ENCODE assay signal across 23 mouse cellular contexts in genomic region chr7:54599776-54600175, GRCm38 (mm10).
DNase-seq lines count a peak whose midpoint lies in the region; ATAC-seq and TF ChIP-seq lines count a peak whose summit lies in the region.
"Had no signal": no experiment of that assay in that cellular context is flagged by ENCODE, and none has a peak within 500 bp of the region (broad histone marks: within the 10 kb centered on the region; RNA-seq: fewer than 3 reads in every experiment).

No protein-coding gene starts in this region.

- H3K27ac ChIP-seq in forebrain, embryonic 15.5 days (replicated peaks): no peak overlapping the region
- H3K27ac ChIP-seq in forebrain, embryonic 10.5 days: no peak overlapping the region
- H3K27ac ChIP-seq in kidney, adult 2 months (ENCODE audit: insufficient read depth, low read depth, low read length): no peak overlapping the region
- H3K27ac ChIP-seq: embryonic facial prominence, embryonic 15.5 days; forebrain, embryonic 12.5 days; gastrocnemius, adult 2 months; hindbrain, embryonic 12.5 days; hindbrain, embryonic 15.5 days had no signal

- no peak overlapping the region for H3K4me2 ChIP-seq in forebrain, embryonic 15.5 days (replicated peaks)
- H3K4me2 ChIP-seq: embryonic facial prominence, embryonic 15.5 days; forebrain, embryonic 12.5 days; heart, embryonic 11.5 days; hindbrain, embryonic 12.5 days; hindbrain, embryonic 15.5 days had no signal

- ATAC-seq in forebrain, embryonic 15.5 days (replicated peaks): 0 out of 2 replicates have a peak, but pooled peaks have one; percentile 6
- ATAC-seq: CD4-positive, CD25-positive, alpha-beta regulatory T cell, adult 4 months; intestine, postnatal 0 days had no signal

- H3K27me3 ChIP-seq in forebrain, embryonic 15.5 days: no peaks in the 10 kb centered on the region
- no peaks in the 10 kb centered on the region for H3K27me3 ChIP-seq in forebrain, embryonic 10.5 days (ENCODE audit: poor library complexity, severe bottlenecking)
- no peaks in the 10 kb centered on the region for H3K27me3 ChIP-seq in kidney, adult 2 months (replicated peaks; ENCODE audit: control insufficient read depth, insufficient read depth, low read length)
- H3K27me3 ChIP-seq: embryonic facial prominence, embryonic 15.5 days; forebrain, embryonic 12.5 days; hindbrain, embryonic 12.5 days; hindbrain, embryonic 15.5 days had no signal

- TF ChIP-seq CTCF in kidney, adult 2 months (conservative IDR thresholded peaks at IDR 0.05; ENCODE audit: insufficient read depth, insufficient read length, low read depth, low read length): no peak

- no peak overlapping the region for H3K4me3 ChIP-seq in forebrain, embryonic 15.5 days
- no peak overlapping the region for H3K4me3 ChIP-seq in forebrain, embryonic 10.5 days
- H3K4me3 ChIP-seq in kidney, adult 2 months (ENCODE audit: insufficient read depth, low read depth, low read length): no peak overlapping the region
- H3K4me3 ChIP-seq: embryonic facial prominence, embryonic 15.5 days; forebrain, embryonic 12.5 days; gastrocnemius, adult 2 months; hindbrain, embryonic 12.5 days; hindbrain, embryonic 15.5 days had no signal

- 61% methylated on average over 1 of the region's 1 CpGs for WGBS in forebrain, embryonic 15.5 days
- 99% methylated on average over 1 of the region's 1 CpGs for WGBS in forebrain, embryonic 10.5 days
- WGBS in kidney, adult 2 months: 83% methylated on average over 1 of the region's 1 CpGs

- TF ChIP-seq POLR2A in kidney, adult 2 months (IDR thresholded peaks at IDR 0.05; ENCODE audit: low read depth, low read length): no peak

- no peak for DNase-seq in forebrain, embryonic 10.5 days (ENCODE audit: extremely low spot score, low spot score)
- DNase-seq in retina, postnatal 1 day: peak; percentile 15
- no peak for DNase-seq in retina, embryonic 14.5 days (ENCODE audit: low spot score)
- DNase-seq in brain, embryonic 18.5 days (ENCODE audit: low read depth, low spot score): peak; percentile 14
- DNase-seq in kidney, adult 2 months: no peak
- DNase-seq: adrenal gland, adult 8-10 months; adrenal gland, postnatal 25 days; cerebellum, adult 11-12 months; cerebellum, adult 8-10 months; cerebellum, postnatal 10 days; cerebellum, postnatal 36 days; embryo, embryonic 11 days; gastrocnemius, adult 2 months; gastrocnemius, postnatal 14 days; heart, adult 11 months had no signal

- H3K9ac ChIP-seq in forebrain, embryonic 15.5 days (replicated peaks): no peak overlapping the region
- H3K9ac ChIP-seq: embryonic facial prominence, embryonic 15.5 days; forebrain, embryonic 12.5 days; hindbrain, embryonic 12.5 days; hindbrain, embryonic 15.5 days had no signal

- no peaks in the 10 kb centered on the region for H3K36me3 ChIP-seq in forebrain, embryonic 15.5 days
- no peaks in the 10 kb centered on the region for H3K36me3 ChIP-seq in forebrain, embryonic 10.5 days (replicated peaks)
- H3K36me3 ChIP-seq in kidney, adult 2 months (ENCODE audit: control insufficient read depth, insufficient read depth, low read length): no peaks in the 10 kb centered on the region
- H3K36me3 ChIP-seq: embryonic facial prominence, embryonic 15.5 days; forebrain, embryonic 12.5 days; hindbrain, embryonic 12.5 days; hindbrain, embryonic 15.5 days had no signal

- no peaks in the 10 kb centered on the region for H3K4me1 ChIP-seq in forebrain, embryonic 15.5 days
- H3K4me1 ChIP-seq in forebrain, embryonic 10.5 days: no peaks in the 10 kb centered on the region
- no peaks in the 10 kb centered on the region for H3K4me1 ChIP-seq in kidney, adult 2 months (ENCODE audit: control insufficient read depth, insufficient read depth, low read length)
- H3K4me1 ChIP-seq: embryonic facial prominence, embryonic 15.5 days; forebrain, embryonic 12.5 days; hindbrain, embryonic 12.5 days; hindbrain, embryonic 15.5 days had no signal

- no peaks in the 10 kb centered on the region for H3K9me3 ChIP-seq in forebrain, embryonic 15.5 days
- H3K9me3 ChIP-seq in forebrain, embryonic 10.5 days: no peaks in the 10 kb centered on the region
- H3K9me3 ChIP-seq: embryonic facial prominence, embryonic 15.5 days; forebrain, embryonic 12.5 days; hindbrain, embryonic 12.5 days; hindbrain, embryonic 15.5 days had no signal

Comparison
In these comparisons a context has a peak if more than half of its experiments do, and no peak if none do; other contexts are left out.
1. DNase-seq: peak in retina, postnatal 1 day (single experiment) and brain, embryonic 18.5 days (single experiment); none in forebrain, embryonic 10.5 days (single experiment), retina, embryonic 14.5 days (single experiment) and kidney, adult 2 months (single experiment).